Mouse (Mus musculus): ENCODE results near the gene Sbk1. TPM values are rescaled to one million over a fixed set of nuclear protein-coding genes. Genes with fewer than 3 reads are reported as not detected.

The Sbk1 gene
- polyA plus RNA-seq, 1 experiment from 2014 or later: 122 TPM

GRCm38 (mm10) chr7:126335556-126335955, 63.1 kb downstream of the Sbk1 start:
- H3K9me3 ChIP-seq (replicated peaks): no peaks in the 10 kb centered on the region
- WGBS: 82% methylated on average over 1 of the region's 1 CpGs
- DNase-seq (ENCODE audit: low spot score): no peak

DNA sequence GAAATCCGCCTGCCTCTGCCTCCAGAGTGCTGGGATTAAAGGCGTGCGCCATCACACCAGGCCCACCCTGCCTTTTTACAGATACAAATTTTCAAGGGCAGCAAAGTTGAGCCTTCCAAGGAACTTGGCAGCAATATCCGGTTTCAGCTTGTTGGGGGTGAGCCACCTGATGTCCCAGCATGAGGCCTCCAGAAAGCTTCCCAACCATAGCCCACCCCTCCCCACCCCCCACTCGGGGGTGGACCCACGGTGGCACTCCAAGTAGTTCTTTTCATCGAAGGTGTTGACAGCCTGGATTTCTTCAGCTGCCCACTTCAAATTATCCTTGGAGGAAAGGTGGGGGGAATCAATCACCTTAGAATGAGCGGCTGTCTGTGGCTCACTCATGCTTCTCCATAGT, 66.5 kb downstream of the Sbk1 start:
- H3K36me3 ChIP-seq: no peaks in the 10 kb centered on the region
- 85% methylated on average over 8 of the region's 8 CpGs for WGBS
- H3K27me3 ChIP-seq (ENCODE audit: low read depth, poor library complexity, severe bottlenecking): no peaks in the 10 kb centered on the region
- H3K4me1 ChIP-seq: no peaks in the 10 kb centered on the region
- no peaks in the 10 kb centered on the region for H3K9me3 ChIP-seq (replicated peaks)
- H3K27ac ChIP-seq: no peak overlapping the region
- no peak overlapping the region for H3K4me3 ChIP-seq
- DNase-seq (ENCODE audit: low spot score): no peak

More at GRCm38 (mm10) chr7:126335556-126335955, 63.1 kb downstream of the Sbk1 start:
- Histone ChIP-seq H3K36me3 (no peaks in the 10 kb centered on the region), H3K27me3 (ENCODE audit: low read depth, poor library complexity, severe bottlenecking) (no peaks in the 10 kb centered on the region), H3K4me3 (no peak overlapping the region), H3K27ac (no peak overlapping the region), H3K4me1 (no peaks in the 10 kb centered on the region)

DNA sequence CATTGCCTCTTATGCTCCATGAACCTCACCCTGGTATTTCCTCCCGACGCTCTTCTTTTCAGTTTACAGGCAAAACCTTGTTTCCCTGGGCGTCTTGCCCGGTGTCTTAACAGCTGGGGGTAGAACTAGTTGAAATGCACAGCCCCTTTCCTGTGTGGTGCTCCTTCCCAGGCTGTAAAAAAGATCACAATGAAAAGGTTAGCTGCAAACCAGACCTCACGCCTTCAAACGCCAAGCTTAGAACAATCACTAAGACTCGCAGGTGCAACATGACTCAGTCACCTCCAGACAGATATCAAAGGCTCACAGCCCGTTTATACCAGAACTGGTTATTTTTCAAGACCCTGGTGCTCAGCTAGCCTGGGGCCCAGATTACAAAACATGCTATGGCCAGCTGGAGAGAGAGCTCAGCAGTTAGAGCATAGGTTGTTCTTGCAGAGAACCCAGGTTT, 67.1 kb downstream of the Sbk1 start:
- Histone ChIP-seq H3K27ac (no peak overlapping the region), H3K4me3 (no peak overlapping the region), H3K36me3 (no peaks in the 10 kb centered on the region), H3K9me3 (replicated peaks) (no peaks in the 10 kb centered on the region), H3K27me3 (ENCODE audit: low read depth, poor library complexity, severe bottlenecking) (no peaks in the 10 kb centered on the region), H3K4me1 (no peaks in the 10 kb centered on the region; the same call in 1 of the 2 replicates)
- WGBS: 81% methylated on average over 8 of the region's 8 CpGs
- no peak for DNase-seq (ENCODE audit: low spot score)

GRCm38 (mm10) chr7:126340206-126340618, 67.8 kb downstream of the Sbk1 start:
- no peak overlapping the region for H3K27ac ChIP-seq
- H3K36me3 ChIP-seq: no peaks in the 10 kb centered on the region
- no peaks in the 10 kb centered on the region; the same call in 1 of the 2 replicates for H3K4me1 ChIP-seq
- no peak overlapping the region for H3K4me3 ChIP-seq
- 77% methylated on average over 6 of the region's 6 CpGs for WGBS
- H3K9me3 ChIP-seq (replicated peaks): no peaks in the 10 kb centered on the region
- H3K27me3 ChIP-seq (ENCODE audit: low read depth, poor library complexity, severe bottlenecking): no peaks in the 10 kb centered on the region
- DNase-seq (ENCODE audit: low spot score): no peak

- no peaks in the 10 kb centered on the region for H3K27me3 ChIP-seq (ENCODE audit: low read depth, poor library complexity, severe bottlenecking)
- H3K9me3 ChIP-seq (replicated peaks): no peaks in the 10 kb centered on the region
- no peaks in the 10 kb centered on the region for H3K36me3 ChIP-seq
- no peak for DNase-seq (ENCODE audit: low spot score)
- 59% methylated on average over 6 of the region's 6 CpGs for WGBS
- H3K4me3 ChIP-seq: no peak overlapping the region
- no peak overlapping the region for H3K27ac ChIP-seq
- no peaks in the 10 kb centered on the region; the same call in 1 of the 2 replicates for H3K4me1 ChIP-seq
Measured at GRCm38 (mm10) chr7:126340896-126341295, 68.5 kb downstream of the Sbk1 start.

Other genes starting within 250 kb of the Sbk1 start
- 0.18 and 0.61 TPM in 2 replicates for gene Gsg1l, start 190.2 kb upstream of the Sbk1 start, polyA plus RNA-seq (2016; fragmentation: Nextera tagmentation; extraction: Ambion mirVana)
- gene Xpo6, start 72.1 kb upstream of the Sbk1 start, polyA plus RNA-seq (2016; fragmentation: Nextera tagmentation; extraction: Ambion mirVana): 74.7 and 80.1 TPM in 2 replicates
- gene Lat, start 97.0 kb downstream of the Sbk1 start, polyA plus RNA-seq (2016; fragmentation: Nextera tagmentation; extraction: Ambion mirVana): 1.6 and 3.0 TPM in 2 replicates
- 67.7 and 68.4 TPM in 2 replicates for gene Spns1, start 104.8 kb downstream of the Sbk1 start, polyA plus RNA-seq (2016; fragmentation: Nextera tagmentation; extraction: Ambion mirVana)
- 2.6 and 2.9 TPM in 2 replicates for gene Nfatc2ip, start 124.1 kb downstream of the Sbk1 start, polyA plus RNA-seq (2016; fragmentation: Nextera tagmentation; extraction: Ambion mirVana)
- gene Cd19, start 142.3 kb downstream of the Sbk1 start, polyA plus RNA-seq (2016; fragmentation: Nextera tagmentation; extraction: Ambion mirVana): not detected in 2 replicates
- 30.3 and 36.9 TPM in 2 replicates for gene Rabep2, start 156.1 kb downstream of the Sbk1 start, polyA plus RNA-seq (2016; fragmentation: Nextera tagmentation; extraction: Ambion mirVana)
- gene Atp2a1, start 190.5 kb downstream of the Sbk1 start, polyA plus RNA-seq (2016; fragmentation: Nextera tagmentation; extraction: Ambion mirVana): 0.59 and 5.3 TPM in 2 replicates
- gene Sh2b1, start 202.8 kb downstream of the Sbk1 start, polyA plus RNA-seq (2016; fragmentation: Nextera tagmentation; extraction: Ambion mirVana): 55.1 and 62.5 TPM in 2 replicates
- 182 and 207 TPM in 2 replicates for gene Tufm, start 214.7 kb downstream of the Sbk1 start, polyA plus RNA-seq (2016; fragmentation: Nextera tagmentation; extraction: Ambion mirVana)
- gene Atxn2l, start 230.8 kb downstream of the Sbk1 start, polyA plus RNA-seq (2016; fragmentation: Nextera tagmentation; extraction: Ambion mirVana): 60.6 and 62.5 TPM in 2 replicates

Data from limb, embryonic 10.5 days (tissue).